Mouse (Mus musculus): ENCODE measurements at regions not wholly inside any gene's neighbourhood (a gene's known extent, or its start where the extent isn't known, plus 50 kb on each side); places are given as distances from the start of the nearest gene placed in this dataset.
"Not testable (repeated sequence)": the region's sequence is repeated elsewhere in the genome, so short reads cannot be mapped to it uniquely, and the experiment has no call there.

DNA sequence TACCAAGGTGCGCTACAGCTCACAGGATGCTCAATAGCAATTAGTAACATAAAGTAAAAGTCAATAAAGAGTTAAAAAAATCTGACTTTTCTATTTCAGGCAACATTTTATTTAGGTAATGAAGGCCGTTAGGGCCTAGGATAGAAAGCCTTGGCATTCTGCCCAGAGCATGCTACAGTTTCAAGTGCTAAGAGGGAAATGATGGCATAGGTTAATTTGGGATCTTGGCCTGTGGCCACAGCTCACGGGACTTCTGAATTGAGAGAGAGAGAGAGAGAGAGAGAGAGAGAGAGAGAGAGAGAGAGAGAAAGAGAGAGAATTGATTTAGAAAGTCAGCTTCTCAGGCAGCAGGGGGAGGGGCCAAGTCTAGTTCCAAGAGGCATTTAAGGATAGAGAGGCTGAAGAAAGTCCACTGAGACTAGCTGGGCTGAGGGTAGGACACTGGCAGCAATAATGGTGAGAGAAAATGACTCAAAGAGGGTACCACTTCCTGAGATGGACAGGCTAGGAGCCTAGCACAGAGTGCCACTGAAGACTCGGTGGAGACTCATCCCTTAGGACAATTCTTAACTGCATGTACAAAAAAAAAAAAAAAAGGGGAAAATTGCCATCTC lies 52.6 kb upstream of the Klf14 start:
- DNase-seq (ENCODE audit: low spot score in 2 of 2), result peak in 1 of 2 experiments; percentile 30

DNA sequence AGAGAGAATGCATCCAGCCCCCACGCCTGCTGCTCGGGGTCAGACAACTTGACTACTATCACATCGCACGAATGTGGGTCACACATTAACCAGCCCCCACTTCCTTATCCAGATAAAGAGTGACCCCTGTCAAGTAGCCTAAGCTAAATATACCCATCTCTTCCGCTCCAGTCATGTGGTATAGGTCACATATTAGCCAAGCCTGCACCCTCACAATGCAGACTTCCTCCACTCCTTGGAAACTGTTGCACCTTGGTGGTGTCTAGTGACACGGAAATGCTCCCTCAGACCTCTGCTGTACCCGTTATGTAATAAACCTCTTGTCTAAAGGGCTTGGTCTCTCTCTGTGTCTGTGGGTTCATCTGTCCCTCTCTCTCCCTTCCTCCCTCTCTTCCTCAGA lies 57.7 kb upstream of the Klf14 start:
- DNase-seq (ENCODE audit: low spot score in 2 of 2), result no peak

DNA sequence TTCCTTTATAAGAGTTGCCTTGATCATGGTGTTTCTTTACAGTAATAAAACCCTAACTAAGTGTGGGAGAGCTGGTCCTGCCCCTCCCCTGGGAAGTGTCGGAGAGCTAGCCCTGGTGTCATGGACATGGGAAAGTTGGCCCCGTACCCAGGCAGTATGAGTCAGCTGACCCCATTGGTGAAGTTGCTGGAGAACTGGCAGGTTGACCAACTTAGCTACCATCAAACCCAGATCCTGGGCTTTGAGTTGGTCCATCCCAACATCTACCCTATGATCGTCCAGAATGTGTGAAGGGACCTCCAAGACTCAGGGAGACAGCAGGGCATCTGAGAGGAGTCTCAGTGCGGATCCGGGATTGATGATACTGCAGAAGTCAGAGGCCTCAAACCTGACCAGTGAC lies 62.9 kb upstream of the Klf14 start:
- no peak for DNase-seq (ENCODE audit: low spot score in 2 of 2)

DNA sequence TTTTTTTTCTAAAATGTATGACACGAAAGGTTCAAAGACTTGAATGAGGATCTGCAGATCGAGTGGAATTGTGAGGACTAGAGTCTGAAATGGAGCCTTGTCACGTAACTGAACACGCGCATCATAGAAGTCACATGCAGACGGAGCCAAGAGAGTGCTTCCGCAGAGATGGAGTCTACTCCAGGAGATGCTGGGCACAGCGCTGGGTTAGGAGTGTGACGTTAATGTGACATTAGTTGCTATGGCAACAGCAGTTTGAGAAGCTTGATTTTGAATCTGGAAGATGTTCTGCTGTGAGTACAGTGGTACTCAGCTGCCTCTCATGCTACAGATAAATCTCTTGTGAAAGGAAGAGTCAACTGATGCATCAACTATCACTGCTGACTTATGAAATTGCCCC lies 70.9 kb upstream of the Klf14 start:
- DNase-seq (ENCODE audit: low spot score in 2 of 2), result no peak

DNA sequence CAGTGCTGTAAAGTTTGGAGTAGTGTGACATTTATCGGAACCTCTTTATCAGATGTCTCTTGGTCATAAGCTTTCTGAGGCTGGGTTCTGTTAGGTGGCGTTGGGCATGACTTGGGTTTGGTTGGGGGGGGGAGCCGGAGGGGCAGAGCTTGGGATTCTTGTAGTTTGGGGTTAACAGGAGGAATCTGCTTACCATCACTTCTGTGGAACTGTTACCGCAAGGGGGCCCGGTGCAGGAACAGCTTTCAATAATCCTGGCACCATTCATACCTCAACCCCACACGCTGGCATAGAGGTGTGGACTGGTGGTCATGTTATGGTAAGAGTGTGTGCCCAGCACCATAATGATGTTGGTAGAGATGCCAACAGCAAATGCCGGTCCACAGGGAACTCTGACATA lies 72.1 kb upstream of the Klf14 start:
- DNase-seq (ENCODE audit: low spot score in 2 of 2), result no peak

DNA sequence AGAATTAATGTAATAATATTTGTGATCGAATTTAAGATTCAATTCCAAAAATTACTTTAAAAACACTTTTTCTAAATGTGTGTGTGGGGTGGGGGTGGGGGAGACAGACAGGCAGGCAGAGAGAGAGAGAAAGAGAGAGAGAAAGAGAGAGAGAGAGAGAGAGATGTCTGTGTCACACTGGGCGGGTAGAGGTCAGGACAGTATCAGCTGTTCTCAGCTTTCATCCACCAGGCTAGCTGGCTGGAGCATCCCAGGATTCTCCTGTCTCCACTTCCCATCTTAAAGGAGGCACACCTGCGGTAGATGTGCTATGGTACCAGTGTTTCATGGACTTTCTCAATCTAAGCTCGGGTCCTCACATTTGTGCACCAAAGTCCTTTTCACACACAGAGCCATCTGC lies 73.3 kb upstream of the Klf14 start:
- no peak for DNase-seq (ENCODE audit: low spot score in 2 of 2)

DNA sequence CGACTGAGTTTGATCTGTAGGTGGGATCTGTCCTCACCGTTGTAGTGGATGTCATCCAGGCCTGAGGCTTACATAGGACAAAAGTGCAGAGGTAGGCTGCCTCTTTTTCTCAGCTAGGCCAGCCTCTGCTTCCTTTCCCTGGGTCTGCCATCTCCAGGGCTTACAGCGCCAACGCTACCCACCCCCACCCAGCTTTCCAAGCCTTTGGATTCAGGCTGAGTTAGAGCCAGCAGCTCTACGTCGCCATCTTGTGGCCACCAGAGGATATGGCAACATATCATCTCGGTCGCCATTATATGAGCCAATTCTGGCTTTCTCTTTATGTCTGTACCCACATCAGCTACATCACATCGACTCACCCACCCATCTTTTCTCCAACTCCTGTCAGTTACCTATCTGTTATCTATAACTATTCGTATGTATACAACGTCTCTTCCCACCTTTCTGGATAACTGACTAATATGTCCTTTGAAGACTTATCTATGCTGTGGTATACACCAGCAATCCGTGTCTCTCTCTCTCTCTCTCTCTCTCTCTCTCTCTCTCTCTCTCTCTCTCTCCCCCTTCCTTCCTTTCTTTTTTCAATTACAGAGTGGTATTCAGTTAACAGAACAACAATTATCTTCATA lies 74.2 kb upstream of the Klf14 start:
- peak; percentile 44 to 56 for DNase-seq (ENCODE audit: low spot score in 2 of 2)

DNA sequence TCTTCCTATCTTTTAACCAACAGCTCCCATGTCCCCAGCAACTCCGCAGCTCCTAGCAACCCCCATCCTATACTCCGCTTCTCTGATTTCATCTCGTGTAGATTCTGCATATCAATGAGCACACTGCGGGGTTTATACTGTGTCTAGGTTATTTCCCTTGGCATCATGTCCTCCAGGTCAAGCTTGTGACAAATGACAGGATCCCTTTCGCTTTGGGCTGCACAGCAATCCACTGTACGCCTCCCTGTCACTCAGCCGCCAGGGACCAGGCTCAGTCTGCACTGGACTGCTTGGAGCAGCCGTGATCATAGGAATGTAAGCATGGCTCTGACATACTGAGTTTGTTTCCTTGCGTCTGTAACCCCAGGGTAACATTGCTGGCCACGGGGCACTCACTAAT lies 75.9 kb upstream of the Klf14 start:
- DNase-seq (ENCODE audit: low spot score in 2 of 2), result no peak

DNA sequence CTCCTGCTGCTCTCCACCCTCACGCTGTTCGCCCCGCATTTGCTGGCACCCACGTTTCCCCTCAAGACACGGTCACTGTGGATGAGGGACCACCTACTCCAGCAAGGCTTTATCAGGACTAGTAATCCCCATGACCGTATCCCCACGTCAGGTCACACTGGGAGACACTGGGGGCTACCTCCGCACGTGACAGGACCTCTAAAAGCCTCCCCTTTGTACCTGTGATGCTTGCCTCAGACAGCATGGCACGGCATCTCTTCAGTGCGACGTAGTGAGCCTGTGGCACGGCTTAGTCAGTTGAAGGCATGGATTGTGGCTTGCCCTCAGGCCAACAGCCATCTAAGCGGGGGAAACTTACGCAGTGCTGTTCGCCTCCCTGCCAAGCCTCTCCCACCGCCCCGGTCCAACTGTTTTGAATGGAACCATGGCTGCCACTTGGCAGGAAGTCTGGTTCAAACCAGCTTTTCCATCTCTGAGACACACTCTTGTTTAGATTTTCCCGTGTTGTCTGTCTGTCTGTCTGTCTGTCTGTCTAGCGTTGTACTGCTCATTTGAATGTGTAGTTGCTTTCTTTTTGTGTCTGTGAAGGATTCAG lies 79.0 kb upstream of the Klf14 start:
- no peak for DNase-seq (ENCODE audit: low spot score in 2 of 2)

DNA sequence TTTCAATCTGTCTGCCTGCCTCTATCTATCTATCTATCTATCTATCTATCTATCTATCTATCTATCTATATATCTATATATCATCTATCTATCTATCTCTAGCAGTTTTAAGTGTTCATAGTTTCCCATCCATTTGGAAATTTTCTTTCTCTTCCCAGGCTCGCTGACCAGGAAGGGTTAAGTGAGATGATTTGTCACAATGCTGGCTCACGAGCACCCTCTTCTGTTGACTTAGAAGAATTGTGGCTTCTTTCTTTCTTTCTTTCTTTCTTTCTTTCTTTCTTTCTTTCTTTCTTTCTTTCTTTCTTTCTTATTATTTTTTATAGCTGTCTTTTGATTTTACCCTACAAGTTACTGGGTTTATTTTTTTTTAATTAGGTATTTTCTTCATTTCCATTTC lies 79.6 kb upstream of the Klf14 start:
- not testable (repeated sequence) for DNase-seq (ENCODE audit: low spot score in 2 of 2)

DNA sequence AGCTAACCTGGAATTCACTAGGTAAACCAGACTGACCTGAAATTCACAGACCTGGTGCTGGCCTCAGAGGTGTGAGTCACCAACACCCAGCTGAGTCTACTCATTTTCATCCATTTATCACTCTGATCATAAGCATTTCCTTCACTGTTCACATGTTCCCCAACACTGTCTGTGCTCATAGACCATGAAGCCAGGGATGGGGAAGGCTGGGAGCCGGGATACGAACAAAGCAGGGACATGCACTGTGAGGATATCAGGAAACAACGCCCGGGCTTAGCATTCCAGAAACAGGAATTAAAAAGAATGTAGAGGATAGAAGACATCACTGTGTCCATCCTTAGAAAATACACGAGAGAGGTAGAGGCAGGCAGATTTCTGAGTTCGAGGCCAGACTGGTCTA lies 80.6 kb upstream of the Klf14 start:
- DNase-seq (ENCODE audit: low spot score in 2 of 2), result no peak

DNA sequence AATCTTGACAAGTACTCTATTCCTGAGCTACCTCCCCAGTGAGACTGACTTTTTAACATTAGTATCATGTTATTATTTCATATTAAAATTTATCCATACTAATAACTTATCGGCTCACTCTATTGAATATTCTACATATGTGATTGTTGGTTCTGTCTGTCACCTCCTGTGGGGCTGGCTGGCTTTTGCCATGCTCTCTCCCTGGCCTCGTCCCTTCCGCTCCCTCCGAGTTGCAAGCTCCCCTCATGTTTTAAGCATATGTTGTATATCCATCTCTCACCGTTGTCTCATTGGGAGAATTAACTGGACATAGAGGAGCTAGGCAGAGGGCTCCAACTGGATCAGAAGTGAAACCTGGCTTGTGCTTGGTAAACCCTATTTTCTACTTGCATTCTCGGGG lies 81.9 kb upstream of the Klf14 start:
- no peak for DNase-seq (ENCODE audit: low spot score in 2 of 2)

DNA sequence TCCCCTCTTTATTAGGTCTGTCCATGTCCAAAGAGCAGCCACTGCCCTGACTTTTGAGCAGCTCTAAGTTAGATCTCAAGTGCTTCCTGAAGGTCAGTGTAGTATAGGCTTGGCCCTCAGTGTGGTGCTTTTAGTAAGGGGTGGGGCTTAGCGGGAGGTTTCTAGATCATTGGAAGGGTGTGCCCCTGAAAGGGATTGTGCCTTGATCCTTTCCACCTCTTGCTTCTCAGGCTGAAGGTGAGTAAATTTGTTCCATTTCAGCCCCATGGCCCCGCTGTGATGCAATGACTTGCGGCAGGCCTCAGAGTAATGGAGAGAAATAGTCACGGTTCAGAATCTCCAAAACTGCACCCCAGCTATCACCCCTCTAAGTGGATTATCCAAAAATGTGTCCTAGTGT lies 84.5 kb upstream of the Klf14 start:
- no peak for DNase-seq (ENCODE audit: low spot score in 2 of 2)

DNA sequence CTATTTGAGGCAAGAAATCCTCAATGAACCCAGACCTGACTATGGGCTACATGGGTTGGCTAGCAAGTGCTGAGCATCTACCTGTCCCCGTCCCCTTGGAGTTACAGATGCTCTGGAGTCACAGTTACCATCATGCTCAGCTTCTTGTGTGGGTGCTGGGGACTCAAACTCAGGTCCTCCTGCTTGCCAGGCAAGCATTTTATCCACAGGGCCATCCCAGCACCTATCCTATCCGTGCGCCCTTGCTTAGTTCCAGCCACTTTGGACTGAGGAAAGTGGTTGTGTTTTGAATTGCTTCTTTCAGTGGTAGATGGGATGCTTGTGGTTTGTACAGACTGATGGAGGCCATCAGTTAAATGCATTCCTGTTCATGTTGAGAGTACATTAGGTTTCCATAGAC lies 85.0 kb upstream of the Klf14 start:
- no peak for DNase-seq (ENCODE audit: low spot score in 2 of 2)

DNA sequence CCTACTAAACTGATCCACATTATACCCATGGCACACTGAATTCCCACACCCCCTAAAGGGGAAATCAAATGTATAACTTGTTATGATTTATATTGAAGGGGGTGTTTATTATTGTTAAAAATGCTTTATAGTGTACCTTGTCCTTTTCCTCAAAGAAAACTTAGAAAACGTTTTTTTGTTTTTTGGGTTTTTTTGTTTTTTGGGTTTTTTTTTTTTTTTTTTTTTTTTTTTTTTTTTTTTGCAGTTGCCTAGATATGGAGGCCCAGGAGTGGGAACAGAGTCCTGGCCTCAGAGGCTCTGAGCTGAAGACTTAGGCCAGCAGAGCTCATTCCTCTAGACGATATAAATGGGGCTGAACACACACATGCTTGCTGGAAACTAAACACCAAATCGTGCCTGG lies 87.3 kb upstream of the Klf14 start:
- DNase-seq (ENCODE audit: low spot score in 2 of 2), result no peak

DNA sequence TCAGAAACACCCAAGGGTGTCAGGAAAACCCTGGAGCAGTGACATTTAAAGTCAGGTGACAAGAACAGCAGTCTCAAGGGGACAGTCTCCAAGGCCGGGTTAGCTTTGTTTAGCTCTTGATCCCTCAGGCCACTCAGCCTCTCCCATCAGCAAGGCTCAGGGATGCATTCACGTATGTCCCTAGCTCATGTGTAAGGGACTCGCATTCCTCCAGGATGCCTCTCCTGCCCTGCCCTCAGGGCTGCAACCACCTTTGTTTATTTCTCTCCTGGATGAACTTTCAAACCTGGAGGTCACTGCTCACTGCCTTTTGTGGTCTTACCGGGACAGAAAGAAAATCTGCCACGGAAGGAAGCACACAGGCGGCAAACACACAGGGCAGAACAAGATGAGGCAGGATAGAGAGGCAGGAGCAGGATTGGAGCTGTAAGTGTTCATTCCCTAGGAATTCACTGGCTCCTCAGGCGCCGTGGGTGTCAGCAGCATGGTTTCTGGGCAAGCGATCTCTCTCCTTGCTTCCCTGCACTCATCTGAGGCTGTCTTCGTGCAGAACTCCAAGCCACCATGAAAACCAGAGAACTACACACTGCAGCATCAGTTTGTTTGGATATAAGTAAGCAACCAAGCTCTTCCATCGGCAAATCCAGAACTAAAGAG lies 90.2 kb upstream of the Klf14 start:
- no peak for DNase-seq (ENCODE audit: low spot score in 2 of 2)

DNA sequence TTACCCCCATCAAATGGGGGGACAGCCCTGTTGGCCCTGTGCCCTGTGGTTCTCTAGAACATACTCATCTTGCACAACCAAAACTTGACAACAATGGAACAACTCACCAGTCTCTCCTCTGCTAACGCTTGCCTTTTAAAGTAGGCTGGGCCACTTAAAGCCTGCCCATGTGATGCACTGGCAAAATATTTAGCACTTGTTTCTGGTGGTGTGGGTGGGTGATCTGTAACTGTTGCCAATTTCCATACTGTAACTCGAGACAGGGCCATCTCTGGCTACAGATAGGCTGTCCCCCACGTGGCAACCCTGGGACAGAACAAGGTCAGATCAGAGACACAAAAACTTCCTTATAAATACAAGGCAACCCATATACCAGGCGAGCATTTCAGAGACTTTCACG lies 92.0 kb upstream of the Klf14 start:
- no peak for DNase-seq (ENCODE audit: low spot score in 2 of 2)

DNA sequence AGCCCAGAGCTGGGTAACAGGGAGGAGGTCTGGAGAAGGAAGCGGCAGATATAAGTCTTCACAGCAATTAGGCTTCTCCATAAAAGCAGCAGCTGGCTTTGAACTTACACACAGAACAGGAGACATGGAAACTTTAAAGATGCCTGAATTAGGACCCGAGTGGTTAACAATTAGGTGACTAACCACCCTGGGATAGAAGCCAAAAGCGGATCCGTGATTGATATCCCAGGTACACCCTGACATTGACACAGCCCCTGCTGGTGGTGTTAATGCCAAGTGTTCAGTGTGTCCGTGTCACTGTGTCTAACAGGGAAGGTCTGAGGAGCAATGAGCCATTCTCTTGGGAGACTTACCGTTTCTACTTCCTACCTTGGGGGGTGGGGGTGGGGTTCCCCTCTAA lies 92.9 kb upstream of the Klf14 start:
- DNase-seq (ENCODE audit: low spot score in 2 of 2), result no peak

DNA sequence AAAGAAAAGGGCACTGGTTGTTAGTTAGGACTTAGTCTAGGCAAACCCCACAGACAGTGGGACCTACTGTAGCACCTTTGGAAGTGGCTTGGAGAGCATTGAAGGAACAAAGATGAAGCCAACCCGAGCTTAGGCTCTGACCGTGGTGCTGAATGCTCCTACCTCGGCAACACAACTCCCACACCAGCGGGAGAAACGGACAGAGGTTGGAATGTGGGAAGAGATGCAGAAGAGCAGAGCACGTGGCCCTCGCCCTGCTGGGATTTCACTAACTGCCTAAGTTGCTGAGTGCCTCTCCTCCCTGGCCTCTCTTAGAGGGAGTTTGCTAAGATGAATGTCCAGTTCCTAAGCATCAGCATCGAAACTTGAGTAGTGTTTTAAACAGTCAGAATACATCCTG lies 94.1 kb upstream of the Klf14 start:
- no peak for DNase-seq (ENCODE audit: low spot score in 2 of 2)

DNA sequence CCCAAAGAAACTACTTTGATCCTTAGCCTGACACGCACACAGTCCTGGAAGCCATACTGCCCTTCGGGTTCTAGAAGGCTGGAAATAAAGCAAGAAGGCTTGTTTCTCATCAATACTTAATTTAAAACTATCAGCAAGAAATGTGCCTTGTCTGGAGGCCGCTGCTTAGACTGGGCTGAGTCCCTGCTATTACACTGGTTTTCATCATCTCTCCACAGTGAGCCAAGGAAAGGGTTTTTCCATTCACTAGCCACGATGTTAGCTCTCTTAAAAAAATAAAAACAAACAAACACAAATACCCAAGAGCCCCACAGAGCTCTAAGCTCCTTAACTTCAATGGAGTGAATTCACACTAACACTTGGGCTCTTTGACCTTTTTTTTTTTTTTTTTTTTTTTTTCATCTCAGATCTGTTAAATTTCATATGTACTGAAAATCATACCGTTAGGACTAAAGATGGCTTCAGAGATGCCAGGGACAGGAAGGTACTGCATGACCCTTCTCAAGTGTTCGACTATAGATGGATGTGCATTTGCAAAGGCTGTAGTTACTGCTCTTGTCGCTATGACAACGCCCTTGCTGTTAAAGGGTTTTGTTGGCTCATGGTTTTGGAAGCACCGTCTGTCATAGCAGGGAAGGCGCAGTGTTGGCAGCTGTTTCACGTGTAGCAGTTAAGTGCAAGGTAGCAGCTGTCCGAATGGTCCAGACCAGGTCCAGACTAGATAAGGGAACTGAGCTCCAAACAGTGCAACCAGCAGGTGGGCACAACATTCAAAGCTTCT lies 98.1 kb upstream of the Klf14 start:
- DNase-seq (ENCODE audit: low spot score in 2 of 2), result no peak

DNA sequence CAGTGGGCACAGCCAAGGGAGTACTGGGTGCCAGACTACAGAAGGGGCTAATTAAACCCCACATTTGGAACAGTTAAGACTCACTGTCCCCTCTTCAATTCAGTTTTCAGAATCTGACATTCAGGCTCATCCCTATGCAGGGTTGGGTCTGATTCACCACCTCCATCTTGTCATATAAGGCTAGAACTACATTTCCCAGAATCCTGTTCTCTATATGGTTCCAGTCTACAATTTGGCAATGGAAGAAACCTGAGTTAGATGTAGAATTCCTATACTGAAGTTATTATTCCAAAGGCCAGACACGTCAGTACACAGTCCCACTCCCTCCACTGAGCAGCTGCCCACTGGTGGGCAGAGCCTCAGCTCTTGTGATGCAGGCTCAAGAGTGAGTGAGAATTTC lies 99.4 kb upstream of the Klf14 start:
- no peak for DNase-seq (ENCODE audit: low spot score in 2 of 2)

DNA sequence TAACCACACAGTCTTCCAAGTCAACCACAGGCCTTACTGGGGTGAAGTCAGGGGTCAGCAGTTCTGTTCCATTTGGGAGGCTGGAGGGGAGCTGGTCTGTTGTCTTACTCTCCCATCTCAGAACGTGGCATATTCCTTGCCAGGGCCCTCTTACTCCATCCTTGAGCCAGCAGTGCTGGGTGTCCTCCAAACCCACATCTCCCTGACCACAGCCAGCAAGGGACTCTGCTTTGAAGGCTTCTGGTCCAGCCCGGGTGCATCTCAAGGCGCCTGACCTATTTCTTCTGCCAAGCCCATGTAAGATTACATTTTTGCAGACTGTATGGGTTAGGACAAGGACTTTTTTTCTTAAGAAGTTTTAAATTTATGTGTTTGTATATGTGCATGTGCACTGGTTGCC lies 100.1 kb upstream of the Klf14 start:
- no peak for DNase-seq (ENCODE audit: low spot score in 2 of 2)

Measured in adrenal gland, adult 18-20 months (tissue).